Mouse (Mus musculus) adipose tissue, adult 10 weeks (tissue): ENCODE measurements around the gene Fam50b. TPM values are rescaled to one million over a fixed set of nuclear protein-coding genes. Genes with fewer than 3 reads are reported as not detected.

ENCODE experiments used
- polyA plus RNA-seq: library from polyadenylated mRNA; stranded (reverse); fragments of 350-450 nt; fragmentation: Illumina TruSeq; extraction: RNeasy Lipid Tissue Mini Kit (QIAGEN cat#74804); gene quantifications from one replicate; pipeline ENCODE4 v1.2.3, GENCODE M21; 2014; ENCODE audit warnings: low read depth, low replicate concordance

Fam50b gene
- polyA plus RNA-seq, result 4.1 TPM

DNA sequence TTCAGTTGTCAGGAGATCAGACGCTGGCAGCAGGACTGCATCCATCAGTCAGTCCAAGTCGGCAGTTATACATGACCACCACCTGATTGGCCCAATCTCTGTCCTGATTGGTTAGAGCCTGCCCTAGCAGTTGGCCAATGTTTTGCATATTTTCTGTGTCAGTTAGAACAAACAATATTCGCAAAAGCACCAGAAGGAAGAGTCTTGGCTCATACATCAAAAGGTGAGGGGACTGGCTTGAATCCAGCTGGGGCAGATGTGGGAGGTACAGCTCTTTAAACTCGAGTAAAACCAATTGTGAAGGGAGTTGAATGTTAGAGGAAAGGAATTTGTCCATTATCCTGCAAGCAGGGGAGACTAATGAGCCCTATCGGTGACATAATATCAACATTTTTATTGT lies at the start of gene Fam50b:
Gene Fam50b, plus strand, starts transcription at position 165 of the 400 bp plus-strand sequence.

Other genes with a start within 250 kb of the Fam50b start
- 18.0 TPM for gene Pxdc1, start 81.4 kb upstream of the Fam50b start, polyA plus RNA-seq
- gene Prpf4b, start 140.5 kb downstream of the Fam50b start, polyA plus RNA-seq, result 55.1 TPM
- 6.8 TPM for gene Fam217a, start 189.5 kb downstream of the Fam50b start, polyA plus RNA-seq
- gene 4933417A18Rik, start 189.6 kb downstream of the Fam50b start, polyA plus RNA-seq, result 1.4 TPM
- 8.5 TPM for gene Eci3, start 229.0 kb downstream of the Fam50b start, polyA plus RNA-seq